Mouse (Mus musculus) gastrocnemius, adult 2 months (tissue): ENCODE measurements at regions not wholly inside any gene's neighbourhood (a gene's known extent, or its start where the extent isn't known, plus 50 kb on each side); places are given as distances from the start of the nearest gene placed in this dataset.
"Not testable (repeated sequence)": the region's sequence is repeated elsewhere in the genome, so short reads cannot be mapped to it uniquely, and the experiment has no call there.

Experiments
- DNase-seq: peaks from one replicate; pipeline ENCODE4 v3.0.0; 2022
- H3K27ac ChIP-seq: fragments of 200-600 bp; 2 replicates; pipeline ENCODE4 v1.8.1; 2022; ENCODE audit warnings: mild to moderate bottlenecking
- H3K4me3 ChIP-seq: fragments of 200-600 bp; 2 replicates; pipeline ENCODE4 v1.8.1; 2022; ENCODE audit warnings: mild to moderate bottlenecking, moderate library complexity
- CTCF ChIP-seq: fragments of 200-600 bp; IDR thresholded peaks from 2 replicates; pipeline ENCODE4 v1.8.1; 2022; ENCODE audit warnings: antibody characterized with exemption, mild to moderate bottlenecking, moderate library complexity
- intact Hi-C: fragments of 180-260 bp; cut with DNase I; formaldehyde crosslinking; loops from one replicate; pipeline ENCODE4 v1.15.1; 2025

- H3K4me3 ChIP-seq, DNase-seq, H3K27ac ChIP-seq, intact Hi-C loops: not testable (repeated sequence)
Measured at GRCm38 (mm10) chr6:64948839-64949238, 93.5 kb upstream of the Smarcad1 start.

- intact Hi-C loops, result no loop called here
- no peak overlapping the region for H3K27ac ChIP-seq
- H3K4me3 ChIP-seq, result no peak overlapping the region
- no peak for TF ChIP-seq CTCF
- DNase-seq, result no peak
Measured at GRCm38 (mm10) chr6:64961608-64962486, 80.5 kb upstream of the Smarcad1 start.

- no peak for TF ChIP-seq CTCF
- no peak for DNase-seq
- intact Hi-C loops, result no loop called here
- Histone ChIP-seq H3K4me3 (no peak overlapping the region), H3K27ac (no peak overlapping the region)
Measured at GRCm38 (mm10) chr6:64962612-64963011, 79.8 kb upstream of the Smarcad1 start.

GRCm38 (mm10) chr6:64964664-64965063 lies 77.7 kb upstream of the Smarcad1 start:
- no peak for DNase-seq
- intact Hi-C loops, result no loop called here
- no peak overlapping the region for H3K4me3 ChIP-seq
- no peak overlapping the region for H3K27ac ChIP-seq
- no peak for TF ChIP-seq CTCF

GRCm38 (mm10) chr6:64965203-64965602 lies 77.2 kb upstream of the Smarcad1 start:
- DNase-seq, result no peak
- Histone ChIP-seq H3K4me3 (no peak overlapping the region), H3K27ac (no peak overlapping the region)
- intact Hi-C loops, result no loop called here
- no peak for TF ChIP-seq CTCF

GRCm38 (mm10) chr6:64970158-64970557 lies 72.2 kb upstream of the Smarcad1 start:
- no peak for TF ChIP-seq CTCF
- Histone ChIP-seq H3K4me3 (no peak overlapping the region), H3K27ac (no peak overlapping the region)
- intact Hi-C loops, result no loop called here
- DNase-seq, result no peak

GRCm38 (mm10) chr6:64973968-64974367 lies 68.4 kb upstream of the Smarcad1 start:
- intact Hi-C loops, result no loop called here
- Histone ChIP-seq H3K27ac (no peak overlapping the region), H3K4me3 (no peak overlapping the region)
- TF ChIP-seq CTCF, result peak; percentile 42; the same call in 1 of the 2 replicates
- peak; percentile 21 for DNase-seq

GRCm38 (mm10) chr6:64974453-64974852 lies 67.9 kb upstream of the Smarcad1 start:
- H3K27ac ChIP-seq, H3K4me3 ChIP-seq, intact Hi-C loops, DNase-seq: not testable (repeated sequence)

- Histone ChIP-seq H3K4me3 (no peak overlapping the region), H3K27ac (no peak overlapping the region)
- intact Hi-C loops, result no loop called here
- no peak for TF ChIP-seq CTCF
- no peak for DNase-seq
Measured at GRCm38 (mm10) chr6:64982132-64982531, 60.3 kb upstream of the Smarcad1 start.
